Mouse (Mus musculus) adrenal gland, adult 10 weeks (tissue): ENCODE measurements around the gene Birc5. TPM values are rescaled to one million over a fixed set of nuclear protein-coding genes. Genes with fewer than 3 reads are reported as not detected.

Experiments
- polyA plus RNA-seq: library from polyadenylated mRNA; stranded (reverse); fragments of 350-450 nt; fragmentation: Illumina TruSeq; extraction: RNeasy Lipid Tissue Mini Kit (QIAGEN cat#74804); gene quantifications from one replicate; pipeline ENCODE4 v1.2.3, GENCODE M21; 2014; ENCODE audit warnings: low read depth, low replicate concordance

Birc5 gene
- 3.5 TPM for polyA plus RNA-seq

GRCm38 (mm10) chr11:117848985-117849671 lies at the start of gene Birc5:
Birc5 (plus strand) TSS chr11:117849251.

GRCm38 (mm10) chr11:117809407-117810311 lies 39.4 kb upstream of the Birc5 start, which contains the start of the genes Gm20708 and Syngr2:
Gm20708 (plus strand) TSS chr11:117809668.
Syngr2 (plus strand) TSS chr11:117809668.

GRCm38 (mm10) chr11:117825333-117826101 lies 23.5 kb upstream of the Birc5 start, which contains the start of the genes Afmid and Tk1:
Afmid (plus strand) TSS chr11:117825924.
Tk1 (minus strand) TSS chr11:117826092.

GRCm38 (mm10) chr11:117860601-117861000 lies 11.6 kb downstream of the Birc5 start, which contains the start of gene Tmem235:
Tmem235 (plus strand) TSS chr11:117860752.

GRCm38 (mm10) chr11:117872861-117873608 lies 24.0 kb downstream of the Birc5 start, which contains the start of gene Tha1:
Tha1 (minus strand) TSS chr11:117873481.

Other genes with a start within 250 kb of the Birc5 start
- gene Tnrc6c, start 195.0 kb upstream of the Birc5 start, polyA plus RNA-seq: 9.9 TPM
- 0.35 TPM for gene Tmc8, start 67.2 kb upstream of the Birc5 start, polyA plus RNA-seq
- 0.70 TPM for gene Tmc6, start 67.1 kb upstream of the Birc5 start, polyA plus RNA-seq
- not detected for gene 6030468B19Rik, start 51.6 kb upstream of the Birc5 start, polyA plus RNA-seq
- gene Gm20708, start 39.6 kb upstream of the Birc5 start, polyA plus RNA-seq: 2.5 TPM
- gene Syngr2, start 39.6 kb upstream of the Birc5 start, polyA plus RNA-seq: 7.9 TPM
- 0.64 TPM for gene Afmid, start 23.3 kb upstream of the Birc5 start, polyA plus RNA-seq
- gene Tk1, start 23.2 kb upstream of the Birc5 start, polyA plus RNA-seq: not detected
- not detected for gene Tmem235, start 11.5 kb downstream of the Birc5 start, polyA plus RNA-seq
- not detected for gene Tha1, start 24.2 kb downstream of the Birc5 start, polyA plus RNA-seq
- gene Socs3, start 120.8 kb downstream of the Birc5 start, polyA plus RNA-seq: 0.87 TPM
- 8.0 TPM for gene Pgs1, start 137.0 kb downstream of the Birc5 start, polyA plus RNA-seq